Mouse (Mus musculus) ES-Bruce4 (cell line): ENCODE measurements around the gene Ankrd65.

Experiments used
- CTCF ChIP-seq: IDR thresholded peaks from one replicate; pipeline ENCODE4 v1.8.1; 2011; ENCODE audit warnings: low read depth, low read length
- EP300 ChIP-seq: IDR thresholded peaks from 2 replicates; pipeline ENCODE4 v1.6.1; 2011; ENCODE audit warnings: low read depth, low read length; ENCODE audit not compliant: insufficient read depth
- POLR2A ChIP-seq: IDR thresholded peaks from one replicate; pipeline ENCODE4 v1.8.1; 2011; ENCODE audit warnings: low read length; ENCODE audit not compliant: insufficient read depth

- TF ChIP-seq EP300, result no peak
- no peak for TF ChIP-seq CTCF
- no peak for TF ChIP-seq POLR2A
Observed at GRCm38 (mm10) chr4:155774971-155775740, 15.1 kb upstream of the Ankrd65 start.
